Mouse (Mus musculus) MEL (cell line): ENCODE measurements around the gene Fus. TPM values are rescaled to one million over a fixed set of nuclear protein-coding genes. Genes with fewer than 3 reads are reported as not detected.

Source experiments
- DNase-seq: peaks from one replicate; pipeline ENCODE4 v3.0.0; 2011; ENCODE audit warnings: low read depth, low spot score
- H3K27ac ChIP-seq: 2 replicates; pipeline ENCODE4 v1.5.1; 2012; ENCODE audit warnings: low read depth, mild to moderate bottlenecking, control low read depth, low read length, moderate library complexity; ENCODE audit not compliant: control insufficient read depth
- H3K27me3 ChIP-seq, 2 experiments: fragments of 150-350 bp in 1 of 2; sonication (generic) in 1 of 2; 2 replicates each; pipeline ENCODE4 v1.6.1; 2012; ENCODE audit warnings: low read length in 2 of 2, mild to moderate bottlenecking in 2 of 2, improper control_type of control experiment in 1 of 2, moderate library complexity in 1 of 2; ENCODE audit not compliant: insufficient read depth in 2 of 2, control insufficient read depth in 1 of 2
- H3K36me3 ChIP-seq, 2 experiments: 2 replicates each; pipeline ENCODE4 v1.6.1; 2012 to 2014; ENCODE audit warnings: low read length in 2 of 2, improper control_type of control experiment in 1 of 2, inconsistent platforms in 1 of 2, mild to moderate bottlenecking in 1 of 2; ENCODE audit not compliant: insufficient read depth in 2 of 2, control insufficient read depth in 1 of 2
- H3K4me1 ChIP-seq, 2 experiments: fragments of 150-350 bp in 1 of 2; sonication (generic) in 1 of 2; 2 replicates each; pipeline ENCODE4 v1.6.1; 2012; ENCODE audit warnings: low read length in 2 of 2, improper control_type of control experiment in 1 of 2, mild to moderate bottlenecking in 1 of 2; ENCODE audit not compliant: insufficient read depth in 2 of 2, control insufficient read depth in 1 of 2
- H3K4me3 ChIP-seq, 2 experiments: fragments of 150-350 bp in 1 of 2; sonication (generic) in 1 of 2; 2 replicates each; pipeline ENCODE4 v1.5.1; 2012; ENCODE audit warnings: low read depth in 2 of 2, low read length in 2 of 2, mild to moderate bottlenecking in 2 of 2, moderate library complexity in 2 of 2, control low read depth in 1 of 2, improper control_type of control experiment in 1 of 2; ENCODE audit not compliant: control insufficient read depth in 1 of 2, insufficient read depth in 1 of 2
- H3K79me2 ChIP-seq: 2 replicates; pipeline ENCODE4 v1.6.1; 2012; ENCODE audit warnings: mild to moderate bottlenecking, low read length, moderate library complexity; ENCODE audit not compliant: control insufficient read depth, poor library complexity, insufficient read depth
- H3K9ac ChIP-seq: 2 replicates; pipeline ENCODE4 v1.6.1; 2012; ENCODE audit warnings: low read depth, mild to moderate bottlenecking, control low read depth, low read length, moderate library complexity; ENCODE audit not compliant: control insufficient read depth, poor library complexity, severe bottlenecking
- H3K9me3 ChIP-seq: fragments of 150-350 bp; sonication (generic); replicated peaks from 2 replicates; pipeline ENCODE4 v1.6.1; 2012; ENCODE audit warnings: mild to moderate bottlenecking, low read length, improper control_type of control experiment, moderate library complexity; ENCODE audit not compliant: insufficient read depth
- BHLHE40 ChIP-seq: IDR thresholded peaks from 2 replicates; pipeline ENCODE4 v1.6.1; 2012; ENCODE audit warnings: low read depth, mild to moderate bottlenecking, inconsistent platforms, low read length, improper control_type of control experiment, borderline replicate concordance
- CHD1 ChIP-seq: IDR thresholded peaks from 2 replicates; pipeline ENCODE4 v1.6.1; 2012; ENCODE audit warnings: low read depth, mild to moderate bottlenecking, inconsistent platforms, low read length, improper control_type of control experiment
- CHD2 ChIP-seq: IDR thresholded peaks from 2 replicates; pipeline ENCODE4 v1.6.1; 2011; ENCODE audit warnings: low read length, improper control_type of control experiment
- CTCF ChIP-seq, 3 experiments: IDR thresholded peaks in 2 of 3; conservative IDR thresholded peaks in 1 of 3; 2 replicates each; pipeline ENCODE4 v1.5.1; 2011 to 2012; ENCODE audit warnings: low read length in 3 of 3, low read depth in 2 of 3, mild to moderate bottlenecking in 2 of 3, improper control_type of control experiment in 1 of 3, inconsistent platforms in 1 of 3, mixed read lengths in 1 of 3, moderate library complexity in 1 of 3; ENCODE audit not compliant: control insufficient read depth in 1 of 3, insufficient read depth in 1 of 3, poor library complexity in 1 of 3, severe bottlenecking in 1 of 3
- E2F4 ChIP-seq: IDR thresholded peaks from 2 replicates; pipeline ENCODE4 v1.6.1; 2011; ENCODE audit warnings: low read depth, low read length, improper control_type of control experiment, borderline replicate concordance
- ELF1 ChIP-seq: IDR thresholded peaks from 2 replicates; pipeline ENCODE4 v1.6.1; 2014; ENCODE audit warnings: low read depth, mild to moderate bottlenecking, inconsistent platforms, low read length, improper control_type of control experiment, moderate library complexity
- GATA1 ChIP-seq: IDR thresholded peaks from 2 replicates; pipeline ENCODE4 v1.6.1; 2011; ENCODE audit warnings: low read depth, low read length, improper control_type of control experiment
- KAT2A ChIP-seq: conservative IDR thresholded peaks from 2 replicates; pipeline ENCODE4 v1.6.1; 2012; ENCODE audit warnings: low read depth, low read length, improper control_type of control experiment, inconsistent platforms
- MEF2A ChIP-seq: IDR thresholded peaks from 2 replicates; pipeline ENCODE4 v1.6.1; 2014; ENCODE audit warnings: low read depth, mild to moderate bottlenecking, inconsistent platforms, low read length, improper control_type of control experiment; ENCODE audit not compliant: poor library complexity, insufficient replicate concordance, severe bottlenecking; ENCODE audit errors: extremely low read depth
- MXI1 ChIP-seq: IDR thresholded peaks from 2 replicates; pipeline ENCODE4 v1.6.1; 2011; ENCODE audit warnings: mild to moderate bottlenecking, low read depth, low read length, improper control_type of control experiment
- MYC ChIP-seq: IDR thresholded peaks from 2 replicates; pipeline ENCODE4 v1.6.1; 2011; ENCODE audit warnings: low read depth, mild to moderate bottlenecking, low read length, improper control_type of control experiment, moderate library complexity
- NELFE ChIP-seq: IDR thresholded peaks from 2 replicates; pipeline ENCODE4 v1.6.1; 2011; ENCODE audit warnings: low read depth, low read length, improper control_type of control experiment
- POLR2A ChIP-seq, 2 experiments: IDR thresholded peaks; 2 replicates each; pipeline ENCODE4 v1.6.1; 2011 to 2012; ENCODE audit warnings: low read length in 2 of 2, mild to moderate bottlenecking in 2 of 2, control low read depth in 1 of 2, improper control_type of control experiment in 1 of 2, low read depth in 1 of 2, moderate library complexity in 1 of 2; ENCODE audit not compliant: control insufficient read depth in 1 of 2, insufficient read depth in 1 of 2, poor library complexity in 1 of 2
- RAD21 ChIP-seq: IDR thresholded peaks from 2 replicates; pipeline ENCODE4 v1.6.1; 2011; ENCODE audit warnings: mild to moderate bottlenecking, low read depth, low read length, improper control_type of control experiment
- RCOR1 ChIP-seq: IDR thresholded peaks from 2 replicates; pipeline ENCODE4 v1.6.1; 2012; ENCODE audit warnings: low read depth, mild to moderate bottlenecking, inconsistent platforms, low read length, improper control_type of control experiment
- SIN3A ChIP-seq: IDR thresholded peaks from 2 replicates; pipeline ENCODE4 v1.6.1; 2012; ENCODE audit warnings: low read length, improper control_type of control experiment, inconsistent platforms
- SMC3 ChIP-seq: IDR thresholded peaks from 2 replicates; pipeline ENCODE4 v1.6.1; 2011; ENCODE audit warnings: low read depth, low read length, improper control_type of control experiment
- ZMIZ1 ChIP-seq: IDR thresholded peaks from 2 replicates; pipeline ENCODE4 v1.6.1; 2012; ENCODE audit warnings: low read depth, mild to moderate bottlenecking, inconsistent platforms, low read length, improper control_type of control experiment, moderate library complexity
- polyA plus RNA-seq, 2 experiments: library from polyadenylated mRNA; stranded (reverse) in 1 of 2; unstranded in 1 of 2; fragments of >175 nt in 1 of 2; fragments of >200 nt in 1 of 2; gene quantifications; 2 replicates each; pipeline versions ENCODE4 v1.2.1 to v1.2.4; 2012; ENCODE audit warnings: low replicate concordance in 2 of 2, low read depth in 1 of 2; ENCODE audit not compliant: insufficient read length in 2 of 2, insufficient read depth in 1 of 2, missing spikeins in 1 of 2
- total RNA-seq: library from RNA; depleted of rRNA; stranded (reverse); fragments of 300-350 nt; gene quantifications from 2 replicates; pipeline ENCODE4 v1.2.3, GENCODE M21; 2012

The Fus gene
- total and polyA plus RNA-seq, 3 experiments, result 49.7 to 848 (median 346) TPM

- peaks cover 2 to 16% of the 10 kb centered on the region in 2 experiments; a peak in 3 of 4 replicates for H3K4me1 ChIP-seq
- H3K27me3 ChIP-seq, result no peaks in the 10 kb centered on the region
- H3K9me3 ChIP-seq, result no peaks in the 10 kb centered on the region
- peaks cover 71 to 73% of the 10 kb centered on the region in 2 experiments for H3K36me3 ChIP-seq
- H3K27ac ChIP-seq, result no peak overlapping the region
- H3K4me3 ChIP-seq, result no peak overlapping the region
- no peak for TF ChIP-seq MEF2A
- no peak for TF ChIP-seq CTCF (IDR thresholded peaks at IDR 0.05 in 2 of 3, conservative IDR thresholded peaks at IDR 0.05 in 1 of 3; ENCODE audit: control insufficient read depth in 1 of 3, insufficient read depth in 1 of 3, low read depth in 2 of 3, low read length in 3 of 3, poor library complexity in 1 of 3, severe bottlenecking in 1 of 3)
- TF ChIP-seq RAD21, result no peak
- no peak for TF ChIP-seq ZMIZ1
- TF ChIP-seq BHLHE40, result no peak
- no peak for TF ChIP-seq E2F4
- TF ChIP-seq CHD2, result no peak
- no peak for TF ChIP-seq ELF1
- no peak for TF ChIP-seq KAT2A
- TF ChIP-seq, all 39 proteins: peak for 0
- Histone ChIP-seq H3K79me2 (peaks cover 33% of the 10 kb centered on the region), H3K9ac (no peak overlapping the region)
- DNase-seq, result no peak
These were observed 7.2 kb downstream of the Fus start for GRCm38 (mm10) chr7:127974413-127974930.

GRCm38 (mm10) chr7:127978856-127979255 lies 11.6 kb downstream of the Fus start:
- TF ChIP-seq RCOR1 (no peak), CHD1 (no peak), MXI1 (no peak), POLR2A (IDR thresholded peaks at IDR 0.05; ENCODE audit: control insufficient read depth in 1 of 2, insufficient read depth in 1 of 2, low read depth in 1 of 2, low read length in 2 of 2, poor library complexity in 1 of 2) (no peak), SMC3 (no peak), NELFE (no peak), GATA1 (no peak), RAD21 (no peak), MYC (no peak), ZMIZ1 (no peak), SIN3A (no peak)
- no peak overlapping the region for H3K9ac ChIP-seq
- H3K79me2 ChIP-seq, result peaks cover 6% of the 10 kb centered on the region
- no peak overlapping the region for H3K27ac ChIP-seq
- H3K36me3 ChIP-seq, result peaks cover 43 to 76% of the 10 kb centered on the region in 2 experiments
- no peaks in the 10 kb centered on the region for H3K27me3 ChIP-seq
- H3K4me3 ChIP-seq, result no peak overlapping the region
- DNase-seq, result no peak
- no peaks in the 10 kb centered on the region for H3K9me3 ChIP-seq
- H3K4me1 ChIP-seq, result peaks cover 0 to 2% of the 10 kb centered on the region in 2 experiments; a peak in 1 of 4 replicates
